11 mouse cellular contexts compared by ENCODE assay signal in genomic region chr7:79525690-79526630, GRCm38 (mm10). TPM values are rescaled to one million over a fixed set of nuclear protein-coding genes. Genes with fewer than 3 reads are reported as not detected.
DNase-seq lines count a peak whose midpoint lies in the region; ATAC-seq and TF ChIP-seq lines count a peak whose summit lies in the region.
"Had no signal": no experiment of that assay in that cellular context is flagged by ENCODE, and none has a peak within 500 bp of the region (broad histone marks: within the 10 kb centered on the region; RNA-seq: fewer than 3 reads in every experiment).

No protein-coding gene starts in this region.

- H3K27me3 ChIP-seq in forebrain, postnatal 0 days (ENCODE audit: insufficient read depth, low read length) = no peaks in the 10 kb centered on the region
- H3K27me3 ChIP-seq in midbrain, embryonic 13.5 days = peaks cover 8% of the 10 kb centered on the region; the same call in 1 of the 2 replicates
- peaks cover 58% of the 10 kb centered on the region for H3K27me3 ChIP-seq in intestine, embryonic 16.5 days (replicated peaks; ENCODE audit: control insufficient read depth, insufficient read depth, low read length)
- H3K27me3 ChIP-seq in kidney, embryonic 16.5 days (ENCODE audit: insufficient read depth, low read length) = peaks cover 81% of the 10 kb centered on the region

- peak overlapping the region; percentile 84 for H3K27ac ChIP-seq in forebrain, postnatal 0 days (ENCODE audit: low read depth, low read length)
- H3K27ac ChIP-seq in midbrain, embryonic 13.5 days = peak overlapping the region; percentile 97
- H3K27ac ChIP-seq in intestine, embryonic 16.5 days (ENCODE audit: low read length) = no peak overlapping the region
- no peak overlapping the region for H3K27ac ChIP-seq in kidney, embryonic 16.5 days (ENCODE audit: low read length)
- H3K27ac ChIP-seq: limb, embryonic 15.5 days had no signal

- peaks cover 27% of the 10 kb centered on the region for H3K4me1 ChIP-seq in forebrain, postnatal 0 days (ENCODE audit: insufficient read depth)
- peaks cover 90% of the 10 kb centered on the region for H3K4me1 ChIP-seq in midbrain, embryonic 13.5 days (replicated peaks)
- no peaks in the 10 kb centered on the region for H3K4me1 ChIP-seq in intestine, embryonic 16.5 days (ENCODE audit: control insufficient read depth, insufficient read depth, low read length)
- H3K4me1 ChIP-seq in kidney, embryonic 16.5 days (ENCODE audit: insufficient read depth, low read length) = no peaks in the 10 kb centered on the region

- peaks cover 68% of the 10 kb centered on the region for H3K36me3 ChIP-seq in forebrain, postnatal 0 days (ENCODE audit: insufficient read depth)
- H3K36me3 ChIP-seq in midbrain, embryonic 13.5 days = peaks cover 29% of the 10 kb centered on the region
- H3K36me3 ChIP-seq in intestine, embryonic 16.5 days (ENCODE audit: control insufficient read depth, insufficient read depth, low read length) = no peaks in the 10 kb centered on the region
- no peaks in the 10 kb centered on the region for H3K36me3 ChIP-seq in kidney, embryonic 16.5 days (ENCODE audit: insufficient read depth, low read length)
- H3K36me3 ChIP-seq: limb, embryonic 15.5 days had no signal

- H3K4me3 ChIP-seq in forebrain, postnatal 0 days (ENCODE audit: low read depth, low read length) = no peak overlapping the region
- no peak overlapping the region for H3K4me3 ChIP-seq in midbrain, embryonic 13.5 days (replicated peaks)
- no peak overlapping the region for H3K4me3 ChIP-seq in intestine, embryonic 16.5 days (ENCODE audit: low read length)
- H3K4me3 ChIP-seq in kidney, embryonic 16.5 days (ENCODE audit: low read length) = no peak overlapping the region
- H3K4me3 ChIP-seq: limb, embryonic 15.5 days had no signal

- peak; percentile 70 for ATAC-seq in forebrain, postnatal 0 days
- ATAC-seq in midbrain, embryonic 13.5 days = peak; percentile 91
- no peak for ATAC-seq in activated CD4-positive, CD25-positive, alpha-beta regulatory T cell, adult 4 months
- ATAC-seq in intestine, embryonic 16.5 days = no peak
- no peak for ATAC-seq in kidney, embryonic 16.5 days (ENCODE audit: low FRiP score, low TSS enrichment)
- ATAC-seq: CD4-positive, CD25-positive, alpha-beta regulatory T cell, adult 4 months had no signal

- H3K4me2 ChIP-seq in forebrain, postnatal 0 days (ENCODE audit: low read depth) = peak overlapping the region; percentile 5; the same call in 1 of the 2 replicates
- peak overlapping the region; percentile 20 for H3K4me2 ChIP-seq in midbrain, embryonic 13.5 days (replicated peaks)
- no peak overlapping the region for H3K4me2 ChIP-seq in intestine, embryonic 16.5 days (ENCODE audit: low read depth, low read length)
- no peak overlapping the region for H3K4me2 ChIP-seq in kidney, embryonic 16.5 days (replicated peaks; ENCODE audit: low read depth, low read length)
- H3K4me2 ChIP-seq: limb, embryonic 15.5 days had no signal

- no peak for TF ChIP-seq CTCF in forebrain, postnatal 0 days (IDR thresholded peaks at IDR 0.05; ENCODE audit: low read depth)

- H3K9ac ChIP-seq in forebrain, postnatal 0 days = peak overlapping the region; percentile 37; the same call in 1 of the 2 replicates
- peak overlapping the region; percentile 60 for H3K9ac ChIP-seq in midbrain, embryonic 13.5 days (replicated peaks)
- no peak overlapping the region for H3K9ac ChIP-seq in intestine, embryonic 16.5 days (ENCODE audit: low read depth, low read length)
- H3K9ac ChIP-seq in kidney, embryonic 16.5 days (replicated peaks; ENCODE audit: low read length) = no peak overlapping the region
- H3K9ac ChIP-seq: limb, embryonic 15.5 days had no signal

- no peaks in the 10 kb centered on the region for H3K9me3 ChIP-seq in forebrain, postnatal 0 days (ENCODE audit: low read length)
- H3K9me3 ChIP-seq in midbrain, embryonic 13.5 days = no peaks in the 10 kb centered on the region
- H3K9me3 ChIP-seq in intestine, embryonic 16.5 days (ENCODE audit: control insufficient read depth, low read length) = no peaks in the 10 kb centered on the region
- H3K9me3 ChIP-seq in kidney, embryonic 16.5 days (ENCODE audit: low read length) = no peaks in the 10 kb centered on the region
- H3K9me3 ChIP-seq: limb, embryonic 15.5 days had no signal

- WGBS in forebrain, postnatal 0 days = 11% methylated on average over 14 of the region's 14 CpGs
- WGBS in midbrain, embryonic 13.5 days = 11% methylated on average over 14 of the region's 14 CpGs
- WGBS in intestine, embryonic 16.5 days = 39% methylated on average over 14 of the region's 14 CpGs
- 36% methylated on average over 14 of the region's 14 CpGs for WGBS in kidney, embryonic 16.5 days

- DNase-seq in right cerebral cortex, postnatal 25 days = peak; percentile 25
- DNase-seq in right cerebral cortex, postnatal 36 days (ENCODE audit: low spot score in 2 of 2) = no peak
- DNase-seq in forebrain, postnatal 0 days = peak; percentile 68
- DNase-seq in heart, adult 11 months = no peak
- DNase-seq: kidney, postnatal 10 days had no signal

RNA-seq across cellular contexts. Expression of gene Polg, which starts 59.8 kb away (rescaled TPM):
- 51.1 and 52.9 TPM in 2 replicates for total RNA-seq in forebrain, postnatal 0 days (2014; rRNA removed)
- polyA plus RNA-seq in forebrain, postnatal 0 days (2015; fragmentation: Nextera tagmentation; extraction: Ambion mirVana) = 17.4 and 19.4 TPM in 2 replicates
- 22.0 and 23.8 TPM in 2 replicates for polyA plus RNA-seq in midbrain, embryonic 13.5 days (2015; fragmentation: Nextera tagmentation; extraction: Ambion mirVana)
- 10 to 100 TPM; 22.5 to 23.1 TPM for polyA plus RNA-seq in activated CD4-positive, CD25-positive, alpha-beta regulatory T cell, adult 4 months (2017; shearing (Covaris generic))
- polyA plus RNA-seq in intestine, embryonic 16.5 days (2015; fragmentation: Nextera tagmentation; extraction: Ambion mirVana) = 39.1 and 42.8 TPM in 2 replicates
- 37.1 and 37.7 TPM in 2 replicates for polyA plus RNA-seq in kidney, embryonic 16.5 days (2015; fragmentation: Nextera tagmentation; extraction: Ambion mirVana)

Comparison
In these comparisons a context has a peak if more than half of its experiments do, and no peak if none do; other contexts are left out.
1. DNase-seq: peak in right cerebral cortex, postnatal 25 days (single experiment) and forebrain, postnatal 0 days (single experiment); none in right cerebral cortex, postnatal 36 days (0 of 2) and heart, adult 11 months (single experiment).
2. ATAC-seq: peak in forebrain, postnatal 0 days (single experiment) and midbrain, embryonic 13.5 days (single experiment); none in activated CD4-positive, CD25-positive, alpha-beta regulatory T cell, adult 4 months (single experiment), intestine, embryonic 16.5 days (single experiment) and kidney, embryonic 16.5 days (single experiment).
3. H3K27ac ChIP-seq: peak in forebrain, postnatal 0 days (single experiment) and midbrain, embryonic 13.5 days (single experiment); none in intestine, embryonic 16.5 days (single experiment) and kidney, embryonic 16.5 days (single experiment).
4. H3K4me2 ChIP-seq: peak in forebrain, postnatal 0 days (single experiment) and midbrain, embryonic 13.5 days (single experiment); none in intestine, embryonic 16.5 days (single experiment) and kidney, embryonic 16.5 days (single experiment).
5. H3K9ac ChIP-seq: peak in forebrain, postnatal 0 days (single experiment) and midbrain, embryonic 13.5 days (single experiment); none in intestine, embryonic 16.5 days (single experiment) and kidney, embryonic 16.5 days (single experiment).